Mouse (Mus musculus) cerebellum, adult 2 months (tissue): ENCODE measurements at regions not wholly inside any gene's neighbourhood (a gene's known extent, or its start where the extent isn't known, plus 50 kb on each side); places are given as distances from the start of the nearest gene placed in this dataset.

Source experiments
- CTCF ChIP-seq: fragments of 200-500 bp; IDR thresholded peaks from 2 replicates; pipeline ENCODE4 v1.5.1; 2011; ENCODE audit warnings: low read depth, mild to moderate bottlenecking, control low read depth, low read length, moderate library complexity, borderline replicate concordance; ENCODE audit not compliant: insufficient read depth
- POLR2A ChIP-seq: fragments of 200-500 bp; IDR thresholded peaks from 2 replicates; pipeline ENCODE4 v1.6.1; 2011; ENCODE audit warnings: low read length, control low read depth, borderline replicate concordance; ENCODE audit not compliant: insufficient read depth

- TF ChIP-seq CTCF (no peak), POLR2A (no peak)
These were observed 172.6 kb upstream of the A430005L14Rik start for GRCm38 (mm10) chr4:153784401-153784800.
